Mouse (Mus musculus) right cerebral cortex, postnatal 4 days (tissue): Measurements from ENCODE around the gene Siah1b.

Experiments
- DNase-seq: peaks from one replicate; pipeline ENCODE4 v3.0.0-alpha.2; 2022

The Siah1b gene

DNA sequence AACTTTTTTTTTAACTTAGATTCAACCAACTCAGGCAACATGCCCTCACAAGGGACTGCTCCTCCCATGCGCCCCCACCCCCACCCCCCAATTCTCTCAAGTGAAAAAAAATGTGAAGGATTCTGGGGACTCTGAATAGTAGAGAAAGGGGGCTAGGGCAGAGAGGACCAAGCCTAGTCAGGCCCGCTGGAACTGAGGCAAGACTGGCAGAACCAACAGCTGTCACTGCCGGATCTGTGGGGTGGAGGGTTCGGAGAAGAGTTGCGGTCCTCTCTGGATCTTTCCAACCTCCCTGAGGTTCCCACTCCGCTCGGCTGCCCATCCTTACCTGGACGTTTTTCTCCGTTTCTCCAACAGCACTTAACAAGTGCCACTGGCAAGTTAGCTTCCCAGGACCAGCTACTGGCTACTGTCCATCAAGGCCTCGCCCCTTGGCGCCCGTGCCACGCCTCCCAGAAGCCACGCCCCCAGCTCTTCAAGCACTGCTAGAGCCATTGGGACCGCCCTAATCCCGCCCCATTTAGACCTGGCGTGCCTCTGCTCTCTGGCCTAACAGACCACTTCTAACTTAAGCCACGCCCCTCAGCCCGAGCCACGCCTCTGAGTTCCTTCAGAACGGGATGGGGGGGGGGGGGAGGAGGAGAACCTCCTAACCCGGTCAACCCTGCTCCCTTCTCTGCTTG is 48.5 kb downstream of the Siah1b start, which contains the start of gene Car5b:
Gene Car5b (minus strand): TSS at position 391 of the 683 bp plus-strand sequence.
- peak; percentile 40 for DNase-seq
